Comparison of ENCODE assay signal across 10 mouse cellular contexts in the genomic region with DNA sequence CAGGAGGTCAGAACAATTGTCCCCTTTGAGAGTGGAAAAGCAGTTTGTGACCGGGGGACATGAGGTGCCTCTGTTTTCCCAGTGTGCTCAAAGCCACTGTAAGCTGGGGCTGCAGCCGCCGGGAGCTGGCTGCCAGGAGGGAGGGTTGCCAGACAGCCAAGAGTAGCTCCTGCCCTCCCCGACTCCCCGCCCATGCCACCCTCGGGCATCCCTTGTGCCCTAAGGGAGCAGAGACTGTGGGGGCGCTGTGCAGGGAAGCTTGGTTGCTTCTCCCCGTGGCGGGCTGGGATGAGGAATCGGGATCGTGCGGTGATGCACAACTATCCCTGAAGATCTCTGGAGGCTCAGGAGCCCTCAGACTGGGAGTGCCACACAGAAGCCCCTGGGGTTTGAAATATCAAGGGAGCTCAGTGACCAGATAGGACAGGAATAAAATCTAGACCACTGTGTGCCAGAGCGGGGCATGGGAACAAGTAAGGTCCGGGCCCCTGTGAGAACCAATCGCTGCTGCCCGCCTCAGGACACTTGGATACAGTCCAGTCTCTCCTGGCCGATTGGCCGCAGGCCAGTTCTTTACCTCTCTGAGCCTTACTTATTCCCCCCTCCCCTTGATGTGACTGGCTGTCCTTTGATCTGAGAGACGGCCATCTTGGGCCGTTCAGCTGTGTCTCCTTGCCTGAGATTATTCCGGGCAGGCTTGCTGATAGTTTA. TPM values are rescaled to one million over a fixed set of nuclear protein-coding genes. Genes with fewer than 3 reads are reported as not detected.
DNase-seq lines count a peak whose midpoint lies in the region; ATAC-seq lines count a peak whose summit lies in the region.
"Had no signal": no experiment of that assay in that cellular context is flagged by ENCODE, and none has a peak within 500 bp of the region (broad histone marks: within the 10 kb centered on the region; RNA-seq: fewer than 3 reads in every experiment).

No protein-coding gene starts in this region.

- peak overlapping the region; percentile 39; the same call in 1 of the 2 replicates for H3K27ac ChIP-seq in heart, embryonic 12.5 days (ENCODE audit: poor library complexity, severe bottlenecking)
- no peak overlapping the region for H3K27ac ChIP-seq in midbrain, embryonic 16.5 days (ENCODE audit: low read length)
- H3K27ac ChIP-seq in liver, embryonic 11.5 days (ENCODE audit: low read depth, low read length) = no peak overlapping the region
- no peak overlapping the region for H3K27ac ChIP-seq in intestine, embryonic 15.5 days
- H3K27ac ChIP-seq: embryonic facial prominence, embryonic 12.5 days had no signal

- ATAC-seq in cerebellum, adult (ENCODE audit: insufficient number of reproducible peaks, low FRiP score, low TSS enrichment) = no peak
- ATAC-seq in heart, embryonic 12.5 days (ENCODE audit: insufficient number of reproducible peaks, low FRiP score) = 0 out of 2 replicates have a peak, but pooled peaks have one; percentile 39
- no peak for ATAC-seq in midbrain, embryonic 16.5 days
- ATAC-seq in liver, embryonic 11.5 days (replicated peaks; ENCODE audit: low FRiP score) = no peak
- ATAC-seq in intestine, embryonic 15.5 days = no peak

- H3K4me2 ChIP-seq in heart, embryonic 12.5 days = peak overlapping the region; percentile 54
- peak overlapping the region; percentile 20; the same call in 1 of the 2 replicates for H3K4me2 ChIP-seq in midbrain, embryonic 16.5 days (ENCODE audit: low read length)
- no peak overlapping the region for H3K4me2 ChIP-seq in liver, embryonic 11.5 days
- no peak overlapping the region for H3K4me2 ChIP-seq in intestine, embryonic 15.5 days (replicated peaks)
- H3K4me2 ChIP-seq: embryonic facial prominence, embryonic 12.5 days had no signal

- peak overlapping the region; percentile 1; the same call in 1 of the 2 replicates for H3K4me3 ChIP-seq in heart, embryonic 12.5 days
- H3K4me3 ChIP-seq in midbrain, embryonic 16.5 days (ENCODE audit: low read depth, low read length) = no peak overlapping the region
- no peak overlapping the region for H3K4me3 ChIP-seq in liver, embryonic 11.5 days (ENCODE audit: low read depth, low read length)
- no peak overlapping the region for H3K4me3 ChIP-seq in intestine, embryonic 15.5 days (replicated peaks)
- H3K4me3 ChIP-seq: embryonic facial prominence, embryonic 12.5 days had no signal

- WGBS in heart, embryonic 12.5 days = 33% methylated on average over 21 of the region's 21 CpGs
- 46% methylated on average over 21 of the region's 21 CpGs for WGBS in midbrain, embryonic 16.5 days
- 52% methylated on average over 21 of the region's 21 CpGs for WGBS in liver, embryonic 11.5 days
- WGBS in intestine, embryonic 15.5 days = 54% methylated on average over 21 of the region's 21 CpGs

- peaks cover 19% of the 10 kb centered on the region for H3K4me1 ChIP-seq in heart, embryonic 12.5 days (replicated peaks)
- no peaks in the 10 kb centered on the region for H3K4me1 ChIP-seq in midbrain, embryonic 16.5 days (ENCODE audit: control insufficient read depth, insufficient read depth, low read length)
- H3K4me1 ChIP-seq in liver, embryonic 11.5 days (replicated peaks; ENCODE audit: control insufficient read depth, insufficient read depth, low read length) = no peaks in the 10 kb centered on the region
- H3K4me1 ChIP-seq in intestine, embryonic 15.5 days (replicated peaks) = no peaks in the 10 kb centered on the region

- peaks cover 4% of the 10 kb centered on the region for H3K9me3 ChIP-seq in heart, embryonic 12.5 days (replicated peaks)
- H3K9me3 ChIP-seq in midbrain, embryonic 16.5 days (replicated peaks; ENCODE audit: control insufficient read depth, low read length, poor library complexity, severe bottlenecking) = no peaks in the 10 kb centered on the region
- no peaks in the 10 kb centered on the region for H3K9me3 ChIP-seq in liver, embryonic 11.5 days (ENCODE audit: control insufficient read depth, low read length)
- H3K9me3 ChIP-seq in intestine, embryonic 15.5 days = no peaks in the 10 kb centered on the region
- H3K9me3 ChIP-seq: embryonic facial prominence, embryonic 12.5 days had no signal

- peak overlapping the region; percentile 37; the same call in 1 of the 2 replicates for H3K9ac ChIP-seq in heart, embryonic 12.5 days
- H3K9ac ChIP-seq in midbrain, embryonic 16.5 days (ENCODE audit: low read depth, low read length) = peak overlapping the region; percentile 46; the same call in 1 of the 2 replicates
- no peak overlapping the region for H3K9ac ChIP-seq in liver, embryonic 11.5 days (ENCODE audit: low read depth, low read length)
- no peak overlapping the region for H3K9ac ChIP-seq in intestine, embryonic 15.5 days
- H3K9ac ChIP-seq: embryonic facial prominence, embryonic 12.5 days had no signal

- H3K27me3 ChIP-seq in heart, embryonic 12.5 days (replicated peaks) = 0 out of 2 replicates have a peak, but pooled peaks cover 7% of the 10 kb centered on the region
- H3K27me3 ChIP-seq in midbrain, embryonic 16.5 days (ENCODE audit: control insufficient read depth, insufficient read depth, low read depth, low read length) = no peaks in the 10 kb centered on the region
- peaks cover 18% of the 10 kb centered on the region for H3K27me3 ChIP-seq in liver, embryonic 11.5 days (replicated peaks; ENCODE audit: control insufficient read depth, insufficient read depth, low read length)
- H3K27me3 ChIP-seq in intestine, embryonic 15.5 days (replicated peaks) = 0 out of 2 replicates have a peak, but pooled peaks cover 4% of the 10 kb centered on the region

- DNase-seq in cerebellum, postnatal 25 days = peak; percentile 20 to 51
- peak; percentile 72 for DNase-seq in ovary, postnatal 36 days (ENCODE audit: low spot score)
- DNase-seq in ovary, postnatal 10 days (ENCODE audit: low spot score) = no peak
- DNase-seq in liver, embryonic 11.5 days (ENCODE audit: low spot score) = no peak

- no peaks in the 10 kb centered on the region for H3K36me3 ChIP-seq in heart, embryonic 12.5 days
- H3K36me3 ChIP-seq in midbrain, embryonic 16.5 days (ENCODE audit: control insufficient read depth, insufficient read depth, low read length) = no peaks in the 10 kb centered on the region
- H3K36me3 ChIP-seq in liver, embryonic 11.5 days (ENCODE audit: control insufficient read depth, insufficient read depth, low read length) = no peaks in the 10 kb centered on the region
- H3K36me3 ChIP-seq in intestine, embryonic 15.5 days = no peaks in the 10 kb centered on the region
- H3K36me3 ChIP-seq: embryonic facial prominence, embryonic 12.5 days had no signal

RNA-seq across cellular contexts. Expression of gene Apol6, which starts 45.5 kb away (rescaled TPM):
- polyA plus RNA-seq in heart, embryonic 12.5 days (2016; fragmentation: Nextera tagmentation; extraction: Ambion mirVana) = 0.36 TPM in 1 of 2 replicates, not detected in the other
- not detected in 2 replicates for polyA plus RNA-seq in midbrain, embryonic 16.5 days (2015; fragmentation: Nextera tagmentation; extraction: Ambion mirVana)
- polyA plus RNA-seq in liver, embryonic 11.5 days (2014; fragmentation: Nextera tagmentation; extraction: Ambion mirVana) = not detected in 2 replicates
- polyA plus RNA-seq in intestine, embryonic 15.5 days (2015; fragmentation: Nextera tagmentation; extraction: Ambion mirVana) = 0.63 and 0.69 TPM in 2 replicates
- polyA plus RNA-seq: neural tube, embryonic 11.5 days had no signal

RNA-seq across cellular contexts. Expression of gene 1110038F14Rik, which starts 50.7 kb away (rescaled TPM):
- polyA plus RNA-seq in heart, embryonic 12.5 days (2016; fragmentation: Nextera tagmentation; extraction: Ambion mirVana) = 44.1 and 45.8 TPM in 2 replicates
- polyA plus RNA-seq in midbrain, embryonic 16.5 days (2015; fragmentation: Nextera tagmentation; extraction: Ambion mirVana) = 42.8 and 43.2 TPM in 2 replicates
- polyA plus RNA-seq in liver, embryonic 11.5 days (2014; fragmentation: Nextera tagmentation; extraction: Ambion mirVana) = 58.5 and 64.9 TPM in 2 replicates
- 58.5 and 59.9 TPM in 2 replicates for polyA plus RNA-seq in intestine, embryonic 15.5 days (2015; fragmentation: Nextera tagmentation; extraction: Ambion mirVana)

RNA-seq across cellular contexts. Expression of gene Mb, which starts 51.4 kb away (rescaled TPM):
- 209 and 214 TPM in 2 replicates for polyA plus RNA-seq in heart, embryonic 12.5 days (2016; fragmentation: Nextera tagmentation; extraction: Ambion mirVana)
- polyA plus RNA-seq in midbrain, embryonic 16.5 days (2015; fragmentation: Nextera tagmentation; extraction: Ambion mirVana) = 0.40 TPM in 1 of 2 replicates, not detected in the other
- polyA plus RNA-seq in liver, embryonic 11.5 days (2014; fragmentation: Nextera tagmentation; extraction: Ambion mirVana) = 0.29 and 0.56 TPM in 2 replicates
- polyA plus RNA-seq in intestine, embryonic 15.5 days (2015; fragmentation: Nextera tagmentation; extraction: Ambion mirVana) = 0.24 and 0.44 TPM in 2 replicates

Comparison
In these comparisons a context has a peak if more than half of its experiments do, and no peak if none do; other contexts are left out.
1. DNase-seq: peak in cerebellum, postnatal 25 days (2 of 2) and ovary, postnatal 36 days (single experiment); none in ovary, postnatal 10 days (single experiment) and liver, embryonic 11.5 days (single experiment).
2. H3K4me2 ChIP-seq: peak in heart, embryonic 12.5 days (single experiment) and midbrain, embryonic 16.5 days (single experiment); none in liver, embryonic 11.5 days (single experiment) and intestine, embryonic 15.5 days (single experiment).
3. H3K9ac ChIP-seq: peak in heart, embryonic 12.5 days (single experiment) and midbrain, embryonic 16.5 days (single experiment); none in liver, embryonic 11.5 days (single experiment) and intestine, embryonic 15.5 days (single experiment).
4. RNA of gene Mb, which starts 51.4 kb away (polyA plus RNA-seq): 209 to 214 TPM in heart, embryonic 12.5 days; 0.29 to 0.56 TPM in liver, embryonic 11.5 days, 0.24 to 0.44 TPM in intestine, embryonic 15.5 days and 0.40 TPM in midbrain, embryonic 16.5 days; every median in the first group is over 100 times any median in the second.